Mouse (Mus musculus) E14TG2a.4 (cell line): ENCODE results near the gene Kif27.

Source experiments
- CTCF ChIP-seq: conservative IDR thresholded peaks from 2 replicates; pipeline ENCODE4 v1.5.1; 2014; ENCODE audit warnings: low read length
- NANOG ChIP-seq: IDR thresholded peaks from 2 replicates; pipeline ENCODE4 v1.6.1; 2014; ENCODE audit warnings: borderline replicate concordance, low read length, mixed read lengths

GRCm38 (mm10) chr13:58263546-58263945, 95.4 kb downstream of the Kif27 start:
- TF ChIP-seq CTCF (no peak), NANOG (no peak)
